Mouse (Mus musculus): Measurements from ENCODE around the gene Mmp19. TPM values are rescaled to one million over a fixed set of nuclear protein-coding genes. Genes with fewer than 3 reads are reported as not detected.
"Not testable (repeated sequence)": the region's sequence is repeated elsewhere in the genome, so short reads cannot be mapped to it uniquely, and the experiment has no call there.

The Mmp19 gene
- total RNA-seq, 2 experiments from 2014 or later: 0.83 to 1.2 TPM

DNA sequence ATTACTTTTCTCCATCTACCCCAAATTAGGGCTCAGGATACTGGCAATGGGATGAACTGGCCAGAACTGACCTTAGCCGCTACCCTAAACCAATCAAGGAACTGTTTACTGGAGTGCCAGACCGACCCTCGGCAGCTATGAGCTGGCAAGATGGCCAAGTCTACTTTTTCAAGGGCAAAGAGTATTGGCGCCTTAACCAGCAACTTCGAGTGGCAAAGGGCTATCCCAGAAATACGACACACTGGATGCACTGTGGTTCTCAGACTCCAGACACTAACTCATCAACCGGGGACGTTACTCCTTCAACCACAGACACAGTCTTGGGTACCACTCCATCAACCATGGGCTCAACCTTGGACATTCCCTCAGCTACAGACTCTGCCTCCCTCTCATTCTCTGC lies 8.0 kb downstream of the Mmp19 start:
- DNase-seq (ENCODE audit: low spot score in 2 of 2): no peak

GRCm38 (mm10) chr10:128801981-128802495 lies 11.3 kb downstream of the Mmp19 start:
- no peak for DNase-seq (ENCODE audit: low spot score in 2 of 2)

DNA sequence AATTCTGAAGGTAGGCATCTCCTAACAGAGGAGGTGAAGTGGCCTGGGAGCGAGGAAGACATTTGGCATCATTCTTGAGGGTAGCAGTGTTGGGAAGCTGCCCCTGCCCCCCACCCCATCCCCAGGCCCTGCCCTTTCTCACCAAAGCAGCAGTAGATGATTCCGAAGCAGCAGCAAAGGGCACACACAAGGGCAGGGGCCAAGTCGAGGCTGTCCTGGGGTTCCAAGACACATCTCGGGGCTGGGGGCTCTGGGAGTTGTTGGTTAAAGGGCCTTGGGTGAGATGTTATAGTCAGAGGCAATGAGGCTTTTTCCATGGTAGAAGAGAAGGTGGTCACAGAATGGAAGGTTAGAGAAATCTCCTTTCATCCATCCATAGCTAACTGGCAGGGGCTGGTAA lies 12.2 kb downstream of the Mmp19 start:
- DNase-seq (ENCODE audit: low spot score in 2 of 2): no peak

GRCm38 (mm10) chr10:128803361-128803760 lies 12.7 kb downstream of the Mmp19 start:
- no peak for DNase-seq (ENCODE audit: low spot score in 2 of 2)

- peak; percentile 74 to 77 for DNase-seq (ENCODE audit: low spot score in 2 of 2)
Measured at GRCm38 (mm10) chr10:128803771-128804270, 13.1 kb downstream of the Mmp19 start, which contains the start of gene Dnajc14. TSS of gene Dnajc14 (plus strand) at chr10:128804062.

DNA sequence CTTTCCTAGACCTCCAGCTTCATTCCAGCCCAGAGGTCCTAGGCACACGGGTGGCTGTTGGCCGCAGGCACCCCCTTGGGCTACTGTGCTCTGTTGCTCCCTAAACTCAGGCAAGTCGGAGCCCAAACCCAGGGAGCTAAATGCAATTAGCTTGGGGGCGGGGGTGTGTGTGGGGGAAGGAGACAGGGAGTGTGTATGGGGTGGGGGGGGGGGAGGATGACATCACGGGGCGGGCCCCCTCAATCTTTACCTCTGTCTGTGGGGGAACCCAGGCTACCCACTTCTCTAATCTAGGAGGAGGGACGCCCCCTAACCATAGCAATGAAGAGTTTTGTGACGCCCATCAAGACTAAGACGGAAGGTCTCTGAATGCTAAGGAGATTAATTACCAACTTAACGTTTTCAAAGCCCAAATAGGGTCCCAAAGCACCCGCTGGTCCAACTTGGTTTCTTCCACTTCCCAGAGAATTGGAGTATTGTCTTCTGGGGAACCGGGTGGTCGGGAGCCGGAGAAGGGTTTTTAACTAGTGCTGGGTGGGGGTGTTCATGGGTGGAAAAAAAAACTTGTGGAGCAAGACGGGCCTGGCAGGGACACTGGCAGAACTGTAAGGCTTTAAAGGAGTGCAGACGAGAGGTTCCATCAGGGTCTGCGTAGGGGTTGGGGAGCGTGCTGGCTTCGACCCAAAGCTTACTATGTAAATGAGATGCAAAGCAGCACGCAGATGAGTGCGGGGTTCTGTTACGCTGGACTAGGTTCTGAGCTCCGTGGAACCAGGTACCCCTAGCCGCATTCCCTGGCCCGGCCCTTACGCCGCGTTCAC lies 13.8 kb downstream of the Mmp19 start, which contains the start of gene Tmem198b:
Tmem198b (minus strand) TSS at position 100 of the 821 bp plus-strand sequence.
- DNase-seq (ENCODE audit: low spot score in 2 of 2): peak; percentile 87 to 89

DNA sequence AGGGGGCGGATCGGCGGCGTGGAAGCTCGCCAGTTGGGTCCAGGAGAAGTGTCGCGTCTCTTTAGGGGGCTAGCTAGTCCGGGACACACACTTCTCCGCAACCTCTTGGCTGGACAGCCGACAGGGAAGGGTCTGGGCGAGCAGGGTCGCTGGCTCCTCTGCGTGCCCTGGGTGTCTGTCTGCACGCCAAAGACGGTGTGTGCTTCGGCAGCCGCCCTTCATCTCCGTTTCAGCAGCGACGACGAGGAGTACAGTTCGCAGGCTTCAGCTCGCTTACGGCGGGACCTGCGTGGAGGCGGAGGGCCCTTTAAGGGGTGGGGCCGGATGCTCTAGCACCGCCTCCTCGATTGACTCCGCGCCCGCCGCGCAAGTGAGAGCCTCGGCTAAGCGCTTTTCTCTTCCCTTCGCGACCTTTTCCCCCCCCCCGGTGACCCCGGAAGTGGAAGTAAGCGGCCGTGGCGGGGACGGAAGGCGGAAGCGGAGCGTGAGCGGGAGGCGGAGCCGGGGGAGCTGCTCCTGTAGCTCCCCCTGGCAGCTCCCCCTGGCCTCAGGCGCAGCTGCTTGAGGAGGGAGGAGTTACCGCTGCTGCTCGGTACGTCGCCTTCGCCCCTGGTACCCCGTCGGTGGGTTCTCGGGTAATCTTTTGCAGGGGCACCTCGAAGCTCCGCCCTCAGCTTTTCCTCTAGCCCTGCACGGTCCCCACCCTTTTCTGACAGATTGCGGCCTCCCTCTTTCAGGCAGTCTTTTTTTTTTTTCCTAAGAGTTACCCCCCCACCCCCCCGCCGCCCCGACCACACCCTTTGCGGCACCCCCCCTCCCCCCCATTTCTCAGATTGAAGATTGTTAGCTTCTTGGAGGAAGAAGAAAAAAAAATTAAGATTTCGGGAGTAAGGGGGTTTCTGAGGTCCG lies 14.6 kb downstream of the Mmp19 start:
- DNase-seq (ENCODE audit: low spot score in 2 of 2): peak; percentile 92 to 97

DNA sequence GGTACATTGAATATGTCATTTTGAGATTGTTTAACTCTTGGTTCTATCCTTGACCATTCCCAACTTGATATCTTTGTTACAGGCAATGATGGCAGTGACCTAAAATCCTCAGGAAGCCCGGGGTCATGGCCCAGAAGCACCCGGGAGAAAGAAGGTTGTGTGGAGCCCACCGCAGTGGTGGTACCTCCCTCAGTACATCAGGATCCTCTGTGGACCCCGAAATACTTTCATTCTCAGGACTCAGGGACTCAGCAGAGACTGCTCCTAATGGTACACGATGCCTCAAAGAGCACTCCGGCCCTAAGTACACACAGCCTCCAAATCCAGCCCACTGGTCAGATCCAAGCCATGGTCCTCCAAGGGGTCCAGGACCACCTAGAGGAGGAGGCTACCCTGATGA lies 15.4 kb downstream of the Mmp19 start:
- DNase-seq (ENCODE audit: low spot score in 2 of 2): no peak

- DNase-seq (ENCODE audit: low spot score in 2 of 2): no peak
Measured at GRCm38 (mm10) chr10:128807018-128807417, 16.3 kb downstream of the Mmp19 start.

GRCm38 (mm10) chr10:128817033-128817432 lies 26.3 kb downstream of the Mmp19 start, which contains the start of gene Sarnp:
TSS of gene Sarnp (plus strand) at chr10:128817333.
- DNase-seq (ENCODE audit: low spot score in 2 of 2): no peak

DNA sequence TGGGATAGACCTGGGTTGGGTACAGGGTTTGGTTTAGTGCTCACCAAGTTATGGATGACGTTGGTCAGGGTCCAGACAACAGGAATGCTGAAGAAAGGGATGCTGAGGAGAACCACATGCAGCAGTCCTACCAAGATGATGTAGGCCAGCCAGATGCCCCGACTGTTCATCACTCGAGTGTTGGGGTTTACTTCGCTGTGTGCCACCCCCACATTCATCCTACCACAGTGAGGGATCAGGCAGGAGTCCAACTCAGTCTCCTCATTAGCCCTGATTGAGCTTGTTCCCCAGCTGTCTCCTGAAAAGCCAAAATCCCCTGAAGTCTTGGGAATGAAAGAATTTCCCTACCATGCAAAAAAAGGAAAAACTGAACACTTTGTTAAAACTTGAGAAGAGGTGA lies 29.5 kb downstream of the Mmp19 start:
- no peak for DNase-seq (ENCODE audit: low spot score in 2 of 2)

GRCm38 (mm10) chr10:128821358-128822056 lies 30.8 kb downstream of the Mmp19 start, which contains the start of gene Ormdl2:
TSS of gene Ormdl2 (minus strand) at chr10:128821645.
- DNase-seq (ENCODE audit: low spot score in 2 of 2): peak; percentile 100

GRCm38 (mm10) chr10:128822135-128822534 lies 31.4 kb downstream of the Mmp19 start:
- no peak for DNase-seq (ENCODE audit: low spot score in 2 of 2)

DNA sequence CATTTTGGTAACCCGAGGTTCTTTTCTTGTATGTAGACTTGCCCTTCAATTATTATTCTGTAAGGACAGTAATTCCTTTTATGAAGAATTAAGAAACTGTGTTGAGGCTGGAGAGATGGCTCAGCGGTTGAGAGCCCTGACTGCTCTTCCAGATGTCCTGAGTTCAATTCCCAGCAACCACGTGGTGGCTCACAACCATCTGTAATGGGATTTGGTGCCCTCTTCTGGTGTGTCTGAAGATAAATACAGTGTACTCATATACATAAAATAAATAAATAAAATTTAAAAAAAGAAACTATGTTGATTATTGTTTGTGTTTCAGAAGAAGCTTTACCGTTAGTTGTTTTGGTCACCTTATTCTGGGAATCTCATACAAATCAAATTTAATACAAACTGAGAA lies 32.4 kb downstream of the Mmp19 start:
- not testable (repeated sequence) for DNase-seq (ENCODE audit: low spot score in 2 of 2)

GRCm38 (mm10) chr10:128823821-128824220 lies 33.1 kb downstream of the Mmp19 start:
- no peak for DNase-seq (ENCODE audit: low spot score in 2 of 2)

DNA sequence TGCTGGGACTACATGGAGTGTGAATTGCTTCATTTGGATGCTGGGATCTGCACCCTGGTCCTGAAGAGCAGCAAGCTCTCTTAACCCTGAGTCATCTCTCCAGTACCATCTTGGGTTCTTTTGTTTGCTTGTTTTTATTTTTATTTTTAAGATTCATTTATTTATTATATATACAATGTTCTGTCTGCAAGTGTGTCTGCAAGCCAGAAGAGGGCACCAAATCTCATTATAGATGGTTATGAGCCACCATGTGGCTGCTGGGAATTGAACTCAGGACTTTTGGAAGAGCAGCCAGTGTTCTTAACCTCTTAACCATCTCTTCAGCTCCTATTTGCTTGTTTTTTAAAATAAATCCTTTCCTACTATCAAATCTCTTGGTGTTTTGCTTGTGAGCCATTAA lies 46.7 kb downstream of the Mmp19 start:
- no peak for DNase-seq (ENCODE audit: low spot score in 2 of 2)

DNA sequence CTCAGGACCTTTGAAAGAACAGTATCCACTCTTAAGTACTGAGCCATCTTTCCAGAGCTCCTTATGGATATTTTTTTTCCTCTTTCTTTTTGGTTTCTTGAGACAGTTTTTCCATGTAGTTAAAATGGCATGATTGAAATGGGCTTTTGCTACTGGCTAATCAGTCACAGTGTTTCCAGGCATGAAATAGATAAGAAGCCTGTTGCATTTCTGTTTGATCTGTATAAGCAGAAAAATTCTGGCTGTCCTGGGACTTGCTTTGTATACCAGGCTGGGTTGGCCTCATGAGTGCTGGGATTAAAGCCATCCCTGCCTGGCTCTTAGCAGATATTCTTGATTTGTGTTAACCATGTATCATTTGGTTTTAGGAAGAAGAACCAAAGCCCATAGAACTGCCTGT lies 48.7 kb downstream of the Mmp19 start:
- no peak for DNase-seq (ENCODE audit: low spot score in 2 of 2)

GRCm38 (mm10) chr10:128840612-128841011 lies 49.9 kb downstream of the Mmp19 start:
- DNase-seq (ENCODE audit: low spot score in 2 of 2): no peak

- DNase-seq (ENCODE audit: low spot score in 2 of 2): no peak
Measured at GRCm38 (mm10) chr10:128843260-128843659, 52.5 kb downstream of the Mmp19 start.

DNA sequence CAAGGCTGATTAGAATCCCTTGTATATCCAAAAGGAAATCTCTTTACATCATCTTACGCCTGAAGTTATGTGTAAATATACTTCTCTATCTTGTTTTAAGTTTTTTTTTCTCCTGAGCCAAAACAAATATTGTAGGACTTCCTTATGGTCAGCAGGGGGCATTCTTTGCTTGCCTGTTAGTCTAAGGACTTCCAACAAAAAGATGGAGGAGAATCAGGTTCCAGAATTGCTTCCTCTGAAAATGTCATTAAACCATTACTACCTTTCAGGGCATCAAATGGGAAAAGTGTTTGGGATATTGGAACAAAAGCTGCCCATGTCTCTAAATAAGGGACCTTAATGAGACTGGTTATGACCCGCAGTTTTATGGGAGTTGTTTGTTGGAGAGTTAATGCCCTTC lies 54.8 kb downstream of the Mmp19 start:
- peak in 1 of 2 experiments; percentile 22 for DNase-seq (ENCODE audit: low spot score in 2 of 2)

GRCm38 (mm10) chr10:128846664-128847063 lies 56.0 kb downstream of the Mmp19 start:
- no peak for DNase-seq (ENCODE audit: low spot score in 2 of 2)
